Mouse (Mus musculus): ENCODE measurements around the gene Hyal2.
A peak's percentile ranks its signal among the peaks of the same experiment; 100 is the strongest.
"Not testable (repeated sequence)": the region's sequence is repeated elsewhere in the genome, so short reads cannot be mapped to it uniquely, and the experiment has no call there.

Gene Hyal2

DNA sequence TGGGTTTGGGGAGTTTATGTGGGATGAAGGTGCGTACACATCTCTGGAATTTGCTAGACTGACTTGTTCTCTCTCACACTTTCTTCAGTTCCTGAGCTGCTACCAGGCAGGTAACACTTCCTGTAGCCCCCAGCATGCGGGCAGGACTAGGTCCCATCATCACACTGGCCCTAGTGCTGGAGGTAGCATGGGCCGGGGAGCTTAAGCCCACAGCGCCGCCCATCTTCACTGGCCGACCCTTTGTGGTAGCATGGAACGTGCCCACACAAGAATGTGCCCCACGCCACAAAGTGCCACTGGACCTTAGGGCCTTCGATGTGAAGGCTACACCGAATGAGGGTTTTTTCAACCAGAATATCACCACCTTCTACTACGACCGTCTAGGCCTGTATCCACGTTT is 2.3 kb downstream of the Hyal2 start:
- no peak for DNase-seq

DNA sequence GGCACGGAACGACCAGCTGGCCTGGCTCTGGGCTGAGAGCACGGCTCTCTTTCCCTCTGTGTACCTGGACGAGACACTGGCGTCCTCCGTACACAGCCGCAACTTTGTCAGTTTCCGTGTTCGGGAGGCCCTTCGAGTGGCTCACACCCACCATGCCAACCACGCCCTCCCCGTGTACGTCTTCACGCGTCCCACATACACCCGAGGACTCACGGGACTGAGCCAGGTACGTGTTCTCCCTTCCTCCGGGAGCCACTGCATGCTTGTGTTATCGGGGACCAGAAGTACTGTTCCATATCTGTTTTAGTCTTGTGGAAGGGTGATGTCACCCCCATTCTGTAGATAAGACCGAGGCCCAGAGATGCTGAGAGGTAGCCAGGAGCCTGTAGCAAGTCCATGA is 3.1 kb downstream of the Hyal2 start:
- no peak for DNase-seq

DNA sequence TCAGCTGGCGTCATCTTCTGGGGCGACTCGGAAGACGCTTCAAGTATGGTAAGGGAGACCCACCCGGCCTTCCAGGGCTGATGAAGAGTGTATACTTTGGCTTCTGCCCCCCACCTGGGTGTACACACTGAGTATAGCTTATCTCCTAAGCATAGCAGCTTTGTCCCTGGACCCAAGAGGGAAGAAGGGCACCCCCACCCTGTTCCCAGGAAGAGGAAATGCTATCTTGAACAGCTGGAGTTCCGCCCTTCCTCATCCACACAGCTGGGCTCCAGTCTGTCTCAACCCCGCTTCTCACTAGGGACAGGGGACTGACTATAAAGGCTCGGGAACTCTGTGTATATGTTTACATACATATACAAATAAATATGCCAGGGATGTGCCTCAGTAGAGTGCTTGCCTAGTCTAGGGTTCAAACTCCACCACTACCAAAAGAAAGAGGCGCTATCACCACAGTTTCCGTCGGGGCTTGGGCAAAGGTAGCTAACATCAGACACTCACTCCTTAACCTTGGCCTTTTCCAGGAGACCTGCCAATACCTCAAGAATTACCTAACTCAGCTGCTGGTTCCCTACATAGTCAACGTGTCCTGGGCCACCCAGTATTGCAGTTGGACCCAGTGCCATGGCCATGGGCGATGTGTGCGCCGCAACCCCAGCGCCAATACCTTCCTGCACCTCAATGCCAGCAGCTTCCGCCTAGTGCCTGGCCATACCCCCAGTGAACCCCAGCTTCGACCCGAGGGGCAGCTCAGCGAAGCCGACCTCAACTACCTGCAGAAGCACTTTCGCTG is 4.0 kb downstream of the Hyal2 start:
- no peak for DNase-seq

DNA sequence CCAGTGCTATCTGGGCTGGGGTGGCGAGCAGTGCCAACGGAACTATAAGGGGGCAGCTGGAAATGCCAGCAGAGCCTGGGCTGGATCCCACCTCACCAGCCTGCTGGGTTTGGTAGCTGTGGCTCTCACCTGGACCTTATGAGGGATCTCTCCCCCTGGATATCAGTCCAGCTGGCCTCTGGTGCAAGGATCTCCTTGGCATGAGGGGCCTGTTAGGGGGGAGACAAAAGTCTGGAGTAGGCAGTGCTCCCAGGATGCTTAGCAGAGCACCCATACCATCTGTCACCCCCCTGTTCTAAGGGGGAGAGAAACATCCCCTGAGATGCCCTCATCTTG is 4.5 kb downstream of the Hyal2 start:
- no peak for DNase-seq

DNA sequence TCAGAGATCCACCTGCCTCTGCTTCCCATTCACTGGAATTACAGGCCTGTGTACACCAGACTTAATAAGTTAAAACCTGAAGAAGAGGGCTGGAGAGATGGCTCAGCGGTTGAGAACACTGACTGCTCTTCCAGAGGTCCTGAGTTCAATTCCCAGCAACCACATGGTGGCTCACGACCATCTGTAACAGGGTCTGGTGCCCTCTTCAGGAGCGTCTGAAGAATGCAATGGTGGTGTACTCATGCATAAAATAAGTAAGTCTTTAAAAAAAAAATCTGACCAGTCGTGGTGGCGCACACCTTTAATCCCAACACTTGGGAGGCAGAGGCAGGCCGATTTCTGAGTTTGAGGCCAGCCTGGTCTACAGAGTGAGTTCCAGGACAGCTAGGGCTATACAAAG is 6.0 kb downstream of the Hyal2 start:
- not testable (repeated sequence) for DNase-seq

DNA sequence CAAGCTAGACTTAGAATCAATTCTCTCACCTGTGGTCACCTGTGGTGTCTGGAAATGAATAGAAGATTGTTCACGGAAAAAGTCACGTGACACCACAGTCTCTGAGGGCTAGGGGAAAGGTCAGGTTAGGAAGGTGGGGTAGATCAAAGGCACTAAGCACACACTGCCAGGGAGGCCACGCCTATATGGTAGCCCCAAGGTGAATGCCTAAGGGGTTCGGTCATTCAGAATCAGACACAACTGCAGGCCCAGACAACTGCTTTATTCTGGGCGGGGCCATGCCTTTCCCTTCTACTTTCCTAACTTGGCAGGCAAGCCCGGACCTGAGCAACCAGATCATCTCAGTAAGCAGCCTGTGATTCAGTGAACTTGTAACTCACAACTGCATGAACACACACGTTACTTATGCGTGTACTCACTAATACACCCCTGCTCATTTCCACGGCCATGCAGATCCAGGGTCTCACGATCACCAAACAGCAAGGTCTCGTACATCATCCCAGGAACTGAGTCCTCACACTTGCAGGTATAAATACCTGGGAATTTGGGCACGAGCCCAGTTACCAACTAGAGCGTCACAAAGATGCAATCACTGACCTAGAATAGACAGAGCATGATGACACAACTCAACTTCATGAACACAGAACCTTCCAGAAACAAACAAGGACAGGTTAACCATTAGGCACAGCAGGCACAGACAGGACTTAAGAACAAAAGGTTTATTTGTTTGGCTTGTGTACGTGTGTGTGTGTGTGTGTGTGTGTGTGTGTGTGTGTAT is 8.0 kb downstream of the Hyal2 start:
- no peak for DNase-seq

DNA sequence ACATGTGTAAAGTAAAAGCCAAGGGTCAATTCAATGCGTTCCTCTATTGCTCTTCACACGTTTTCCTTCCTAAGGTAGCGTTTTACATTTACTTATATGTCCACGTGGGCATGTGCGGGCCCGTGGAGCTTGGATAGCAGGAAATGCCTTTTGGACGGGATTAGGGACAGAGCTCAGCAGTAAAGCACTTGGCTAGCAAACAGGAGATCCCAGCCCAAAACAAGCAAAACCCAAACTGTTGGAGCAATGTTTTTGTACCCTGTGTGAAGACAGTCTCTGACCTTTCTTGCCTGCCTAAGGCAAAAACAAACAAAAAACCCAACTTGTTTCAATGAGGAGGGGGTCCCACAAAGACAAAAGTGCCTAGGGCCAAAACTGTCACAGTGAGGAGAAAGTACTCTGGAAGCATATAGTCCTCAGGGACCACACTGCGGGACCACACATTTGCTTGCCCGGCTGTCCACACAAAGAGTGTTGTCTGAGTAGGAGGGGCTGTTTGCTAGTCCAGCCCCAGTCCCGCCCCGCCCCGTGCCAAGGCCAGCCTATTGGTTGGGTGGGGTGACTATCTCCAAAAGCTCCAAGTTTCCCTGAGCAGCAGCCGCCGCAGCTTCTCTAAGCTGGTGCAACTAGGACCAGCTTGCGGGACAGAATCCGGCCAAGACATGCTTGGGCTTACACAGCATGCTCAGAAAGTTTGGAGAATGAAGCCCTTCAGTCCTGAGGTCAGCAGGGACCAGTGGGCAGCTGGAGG is 8.8 kb downstream of the Hyal2 start, which contains the start of gene Hyal1:
Gene Hyal1, plus strand, starts transcription at position 571 of the 751 bp plus-strand sequence.
- DNase-seq = no peak

DNA sequence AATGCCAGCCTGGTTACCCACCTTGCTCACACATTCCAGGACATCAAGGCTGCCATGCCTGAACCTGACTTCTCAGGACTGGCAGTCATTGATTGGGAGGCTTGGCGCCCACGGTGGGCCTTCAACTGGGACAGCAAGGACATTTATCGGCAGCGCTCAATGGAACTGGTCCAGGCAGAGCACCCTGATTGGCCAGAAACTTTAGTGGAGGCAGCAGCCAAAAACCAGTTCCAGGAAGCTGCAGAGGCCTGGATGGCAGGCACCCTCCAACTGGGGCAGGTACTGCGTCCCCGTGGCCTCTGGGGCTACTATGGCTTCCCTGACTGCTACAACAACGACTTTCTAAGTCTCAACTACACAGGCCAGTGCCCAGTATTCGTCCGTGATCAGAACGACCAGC is 10.1 kb downstream of the Hyal2 start:
- no peak for DNase-seq

DNA sequence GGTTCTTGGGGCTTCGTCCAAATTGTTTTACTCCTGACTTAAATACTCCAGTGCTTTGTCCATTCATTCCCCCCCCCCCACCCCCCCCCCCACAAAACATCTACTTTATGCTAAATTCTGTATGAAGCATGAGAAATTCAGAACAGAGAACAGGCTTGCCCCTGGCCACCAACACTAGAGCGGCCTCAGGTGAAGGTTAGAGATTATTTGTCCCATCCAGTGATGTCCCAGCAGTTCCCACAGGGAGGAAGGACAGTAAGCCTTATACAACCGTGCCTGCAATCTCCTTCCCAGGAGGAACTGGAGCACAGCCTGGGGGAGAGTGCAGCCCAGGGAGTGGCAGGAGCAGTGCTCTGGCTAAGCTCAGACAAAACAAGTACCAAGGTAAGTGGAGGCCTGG is 10.8 kb downstream of the Hyal2 start, which contains the start of gene Naa80:
Gene Naa80, plus strand, starts transcription at position 301 of the 400 bp plus-strand sequence.
- DNase-seq = no peak

DNA sequence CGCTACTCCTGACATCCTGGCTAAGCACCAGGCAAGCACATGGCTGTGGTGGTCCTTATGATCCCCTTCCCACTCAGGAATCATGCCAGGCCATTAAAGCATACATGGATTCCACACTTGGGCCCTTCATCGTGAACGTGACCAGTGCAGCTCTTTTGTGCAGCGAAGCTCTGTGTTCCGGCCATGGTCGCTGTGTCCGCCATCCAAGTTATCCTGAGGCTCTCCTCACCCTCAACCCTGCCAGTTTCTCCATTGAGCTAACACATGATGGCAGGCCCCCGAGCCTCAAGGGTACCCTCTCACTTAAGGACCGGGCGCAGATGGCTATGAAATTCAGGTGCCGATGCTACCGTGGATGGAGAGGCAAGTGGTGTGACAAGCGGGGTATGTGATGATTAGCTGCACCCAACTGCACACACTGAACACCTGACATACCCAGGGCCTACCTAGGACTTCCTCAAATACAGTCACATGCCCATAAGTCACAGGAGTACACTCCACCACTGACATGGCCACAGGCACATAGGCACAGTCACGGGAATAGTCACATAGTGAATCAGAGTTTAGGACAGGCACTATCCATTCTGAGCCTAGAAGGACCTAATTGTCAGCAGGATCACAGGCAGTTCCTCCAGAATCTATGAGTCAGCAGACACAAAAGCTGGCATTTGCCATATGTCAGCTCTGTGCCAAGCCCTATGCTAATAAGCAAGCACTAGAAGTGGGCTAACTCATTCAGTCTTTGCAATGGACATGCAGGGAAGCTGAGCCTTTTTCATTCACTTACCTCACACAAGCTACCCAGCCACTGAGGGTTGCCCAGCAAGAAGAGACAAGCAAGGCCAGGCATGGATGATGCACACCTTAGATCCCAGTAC is 11.5 kb downstream of the Hyal2 start:
- DNase-seq = no peak

DNA sequence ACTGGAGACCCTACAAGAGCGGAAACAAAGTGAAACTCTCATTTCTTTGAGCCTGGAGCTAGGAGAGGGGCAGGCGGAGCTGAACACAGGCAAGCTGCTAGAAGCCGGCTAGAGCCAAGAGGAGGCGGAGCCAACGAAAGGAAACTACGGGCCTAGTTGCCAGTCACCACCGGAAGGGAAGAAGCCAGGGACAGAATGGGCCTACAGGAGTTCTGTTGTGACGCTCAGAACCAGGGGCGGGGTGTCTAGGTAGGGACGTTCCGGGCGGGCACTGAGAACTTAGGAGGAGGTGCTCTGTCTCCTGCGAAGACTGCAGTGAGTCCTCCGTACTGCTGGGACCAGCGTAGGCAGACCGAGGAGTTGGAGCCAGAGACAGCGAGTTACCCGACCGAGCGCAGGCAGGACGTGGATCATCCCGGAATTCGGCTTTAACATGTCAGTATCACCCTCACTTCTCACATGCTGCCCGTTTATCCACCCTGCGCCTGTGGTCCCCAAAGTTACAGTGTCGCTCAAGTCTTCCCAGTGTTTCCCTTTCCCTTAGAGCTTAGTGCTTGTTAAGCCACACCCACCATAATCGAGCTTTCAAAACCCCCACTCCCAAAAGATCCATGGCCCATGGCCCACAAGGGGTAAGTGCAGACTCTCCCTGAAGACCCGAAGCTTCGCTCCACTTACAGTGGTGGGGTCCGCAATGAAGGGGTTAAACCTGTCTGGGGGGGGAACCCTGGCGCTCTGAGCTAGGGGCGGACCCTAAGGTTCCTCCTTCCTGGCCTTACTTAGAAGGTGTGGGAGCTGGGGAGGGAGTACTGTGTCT is 13.0 kb downstream of the Hyal2 start, which contains the start of gene Hyal3:
Gene Hyal3, plus strand, starts transcription at position 318 of the 817 bp plus-strand sequence.
- peak; percentile 93 for DNase-seq

DNA sequence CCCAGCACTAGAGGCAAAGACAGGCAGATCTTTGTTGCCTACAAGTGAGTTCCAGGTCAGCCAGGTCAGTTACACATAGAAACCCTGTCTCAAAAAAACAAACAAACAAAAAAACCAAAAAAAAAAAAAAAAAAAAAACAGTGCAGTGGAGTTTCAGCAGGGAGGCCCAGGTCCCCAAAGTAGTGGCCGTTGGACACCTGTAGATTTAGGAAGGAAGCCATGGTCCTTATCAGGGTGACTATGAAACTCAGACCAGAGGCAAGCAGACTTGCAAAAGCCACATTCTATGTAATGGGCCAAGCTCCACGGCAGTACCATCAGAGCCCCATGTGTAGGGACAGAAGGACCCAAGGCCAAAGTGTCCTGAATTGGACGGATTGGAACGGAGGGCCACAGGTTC is 13.8 kb downstream of the Hyal2 start:
- DNase-seq = no peak

DNA sequence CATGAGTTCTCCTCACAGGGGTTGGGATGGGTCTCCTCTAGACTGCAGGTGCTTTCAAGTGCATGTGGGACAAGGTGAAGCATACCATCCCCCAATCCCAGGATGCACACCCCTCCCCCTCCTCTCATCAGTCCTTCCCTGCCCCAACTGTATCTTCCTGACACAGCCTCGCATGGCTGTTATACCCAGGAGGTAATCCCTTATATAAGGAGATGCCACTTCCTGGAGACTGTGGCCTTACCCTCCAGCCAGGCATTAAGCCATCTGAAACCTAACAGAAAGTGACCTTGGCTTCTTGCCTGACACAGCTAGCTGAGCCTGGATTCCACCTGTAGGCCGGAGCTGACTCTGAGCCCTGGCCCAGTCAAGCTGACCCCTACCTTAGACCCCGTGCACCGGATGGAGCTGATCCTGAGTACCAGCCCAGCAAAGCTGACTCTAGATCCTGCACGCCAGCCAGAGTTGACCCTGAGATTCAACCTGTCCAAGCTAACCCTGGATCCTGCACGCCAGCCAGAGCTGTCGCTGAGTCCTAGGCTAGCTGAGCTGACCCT is 14.8 kb downstream of the Hyal2 start:
- DNase-seq = no peak

DNA sequence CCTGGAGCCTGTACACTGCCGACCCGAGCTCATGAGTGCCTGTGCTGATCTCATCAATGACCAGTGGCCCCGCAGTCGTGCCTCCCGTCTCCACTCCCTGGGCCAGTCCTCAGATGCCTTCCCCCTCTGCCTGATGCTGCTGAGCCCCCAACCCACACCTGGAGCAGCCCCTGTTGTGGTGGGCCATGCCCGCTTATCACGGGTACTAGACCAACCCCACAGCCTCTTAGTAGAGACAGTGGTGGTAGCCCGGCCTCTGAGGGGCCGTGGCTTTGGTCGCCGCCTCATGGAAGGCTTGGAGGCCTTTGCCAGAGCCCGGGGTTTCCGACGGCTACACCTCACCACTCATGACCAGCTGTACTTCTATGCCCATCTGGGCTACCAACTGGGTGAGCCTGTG is 15.4 kb downstream of the Hyal2 start:
- no peak for DNase-seq

DNA sequence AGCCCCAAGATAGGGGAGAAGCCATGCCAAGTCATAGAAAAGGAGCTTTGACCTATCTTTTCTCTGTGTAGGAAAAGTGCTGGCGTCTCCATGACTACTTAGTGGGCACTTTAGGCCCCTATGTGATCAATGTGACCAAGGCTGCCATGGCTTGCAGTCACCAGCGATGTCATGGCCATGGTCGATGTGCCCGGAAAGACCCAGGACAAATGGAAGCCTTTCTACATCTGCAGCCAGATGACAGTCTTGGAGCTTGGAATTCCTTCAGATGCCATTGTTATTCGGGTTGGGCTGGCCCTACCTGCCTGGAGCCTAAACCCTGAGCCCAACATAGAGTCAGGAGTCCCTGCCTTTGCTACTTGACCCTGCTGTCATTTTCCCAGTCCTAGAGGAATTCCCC is 18.8 kb downstream of the Hyal2 start:
- DNase-seq = no peak

DNA sequence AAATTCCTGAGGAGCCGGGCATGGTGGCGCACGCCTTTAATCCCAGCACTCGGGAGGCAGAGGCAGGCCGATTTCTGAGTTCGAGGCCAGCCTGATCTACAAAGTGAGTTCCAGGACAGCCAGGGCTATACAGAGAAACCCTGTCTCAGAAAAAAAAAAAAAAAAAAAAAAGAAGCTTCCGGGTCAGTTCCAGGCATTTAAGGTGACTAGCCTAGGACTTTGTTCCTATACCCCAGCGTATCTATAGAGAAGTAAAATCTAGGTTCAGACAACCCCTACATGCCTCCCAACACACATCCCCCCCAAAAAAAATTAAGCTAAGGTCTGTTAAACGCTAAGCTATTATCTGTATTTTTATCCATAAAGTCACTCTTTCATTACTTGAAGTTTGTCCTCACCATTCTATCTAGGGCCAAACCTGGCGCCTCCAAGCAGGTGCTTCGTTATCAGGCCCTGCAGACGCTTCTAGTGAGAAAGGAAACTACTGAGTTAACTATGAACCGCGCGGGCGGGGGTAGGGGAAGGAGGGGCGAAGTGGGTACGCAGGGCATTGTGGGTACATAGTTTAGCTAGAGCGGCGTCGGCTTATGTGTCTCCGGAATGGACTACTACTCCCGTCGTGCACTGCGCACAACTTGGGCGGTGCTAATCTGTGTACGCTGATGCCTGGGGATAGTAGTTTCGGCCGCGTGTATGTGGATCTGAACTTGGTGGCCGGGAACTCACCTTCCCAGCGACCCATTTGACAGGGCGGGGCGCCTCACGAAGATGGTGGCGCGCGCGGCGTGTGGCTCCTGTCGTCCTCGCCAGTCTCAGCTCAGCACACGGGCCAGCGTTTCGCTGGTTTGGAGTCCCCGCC is 19.5 kb downstream of the Hyal2 start, which contains the start of gene Ifrd2:
Gene Ifrd2, plus strand, starts transcription at position 669 of the 859 bp plus-strand sequence.
- peak; percentile 100 for DNase-seq

DNA sequence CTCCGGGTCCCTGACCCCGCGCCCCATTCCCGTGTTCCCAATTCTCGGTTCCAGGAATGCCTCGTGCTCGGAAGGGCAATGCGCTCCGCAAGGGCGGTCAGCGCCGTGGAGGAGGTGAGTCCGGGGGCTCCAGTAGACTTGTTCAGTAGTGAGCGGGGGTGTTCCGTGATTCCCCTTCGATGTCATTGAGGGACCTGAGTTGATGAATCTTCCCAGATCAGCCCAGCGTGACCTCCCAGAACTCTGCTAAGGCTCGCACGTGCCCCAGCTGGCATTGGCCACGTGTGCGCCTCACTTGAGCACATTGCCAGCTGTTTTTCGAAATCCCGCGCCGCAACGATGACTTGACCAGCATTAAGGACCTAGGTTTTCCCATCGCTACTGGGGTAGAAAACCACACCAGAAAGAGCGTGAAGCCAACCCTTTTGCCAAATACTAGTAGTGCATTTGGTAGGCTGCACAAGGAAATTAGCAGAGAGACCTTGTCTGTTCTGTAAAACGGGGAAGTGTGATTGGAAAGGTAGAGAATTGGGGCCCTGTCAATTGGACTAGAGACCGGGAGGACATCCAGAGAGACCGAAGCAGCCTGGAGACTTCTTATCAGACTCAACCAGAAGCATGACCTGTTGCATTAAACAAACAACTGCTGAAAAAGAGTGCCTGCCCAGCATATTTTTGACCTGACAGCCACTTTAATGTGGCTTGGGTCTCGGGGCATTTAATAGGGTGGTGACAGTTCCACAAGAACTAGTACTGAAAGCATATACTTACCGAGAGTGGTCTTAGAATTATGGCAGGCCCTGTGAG is 20.3 kb downstream of the Hyal2 start:
- no peak for DNase-seq

DNA sequence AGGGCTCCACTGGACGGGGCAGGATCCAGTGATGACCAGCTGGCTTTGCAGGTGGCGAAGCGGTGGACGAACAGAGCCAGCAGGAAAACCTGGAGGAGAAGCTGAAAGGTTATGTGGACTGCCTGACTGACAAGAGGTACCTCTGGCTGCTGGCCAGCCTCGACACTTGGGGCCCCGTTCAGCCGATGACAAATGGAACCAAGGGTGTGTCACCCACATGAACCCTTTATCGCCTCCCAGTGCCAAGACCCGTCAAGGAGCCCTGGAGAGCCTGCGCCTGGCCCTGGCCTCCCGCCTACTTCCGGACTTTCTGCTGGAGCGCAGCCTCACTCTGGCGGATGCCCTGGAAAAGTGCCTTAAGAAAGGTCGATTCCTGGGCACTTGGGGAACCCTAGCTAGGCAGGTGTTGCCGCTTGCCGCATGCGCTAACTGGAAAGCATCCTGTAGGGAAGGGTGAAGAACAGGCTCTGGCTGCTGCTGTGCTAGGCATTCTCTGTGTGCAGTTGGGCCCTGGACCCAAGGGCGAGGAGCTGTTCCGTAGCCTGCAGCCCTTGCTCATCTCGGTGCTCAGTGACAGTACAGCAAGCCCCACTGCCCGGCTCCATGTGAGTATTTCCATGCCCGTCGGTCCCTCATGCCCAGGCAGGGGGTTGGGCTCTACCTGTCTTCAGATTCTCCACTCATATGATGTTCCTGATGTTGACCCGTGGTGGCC is 22.5 kb downstream of the Hyal2 start:
- no peak for DNase-seq

DNA sequence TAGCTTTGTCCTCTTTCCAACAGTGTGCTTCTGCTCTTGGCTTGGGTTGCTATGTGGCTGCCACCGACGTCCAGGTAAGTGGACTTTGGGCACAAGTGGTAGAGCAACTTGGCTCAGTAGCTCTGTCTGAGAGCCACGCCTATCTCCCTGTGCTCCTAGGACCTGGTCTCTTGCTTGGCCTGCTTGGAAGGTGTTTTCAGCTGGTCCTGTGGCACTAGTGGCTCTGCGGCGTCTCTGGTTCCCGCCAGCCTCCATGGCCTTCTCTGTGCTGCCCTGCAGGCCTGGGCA is 23.0 kb downstream of the Hyal2 start:
- no peak for DNase-seq

Data from right cerebral cortex, adult 18-20 months (tissue).